Mouse (Mus musculus) C2C12 (cell line): Measurements from ENCODE around the gene Afdn. TPM values are rescaled to one million over a fixed set of nuclear protein-coding genes. Genes with fewer than 3 reads are reported as not detected.

Source experiments
- H3K27me3 ChIP-seq: one replicate; pipeline ENCODE4 v1.6.1; 2011; ENCODE audit not compliant: control insufficient read depth, insufficient read depth, insufficient read length
- H3K36me3 ChIP-seq: one replicate; pipeline ENCODE4 v1.6.1; 2011; ENCODE audit not compliant: control insufficient read depth, insufficient read depth
- H3K4me3 ChIP-seq: one replicate; pipeline ENCODE4 v1.5.1; 2011; ENCODE audit warnings: mild to moderate bottlenecking, control low read depth; ENCODE audit not compliant: poor library complexity, insufficient read depth, severe bottlenecking
- H3K79me2 ChIP-seq: one replicate; pipeline ENCODE4 v1.6.1; 2011; ENCODE audit not compliant: control insufficient read depth, insufficient read depth
- H3K79me3 ChIP-seq: one replicate; pipeline ENCODE4 v1.6.1; 2011; ENCODE audit warnings: low read depth, control low read depth
- H3ac ChIP-seq: one replicate; pipeline ENCODE3; 2011; ENCODE audit warnings: low read depth; ENCODE audit not compliant: control insufficient read depth, insufficient read length
- CEBPB ChIP-seq: IDR thresholded peaks from one replicate; pipeline ENCODE4 v1.6.1; 2011; ENCODE audit warnings: low read depth, mild to moderate bottlenecking, control low read depth, moderate library complexity
- CTCF ChIP-seq: IDR thresholded peaks from one replicate; pipeline ENCODE4 v1.5.1; 2011; ENCODE audit not compliant: control insufficient read depth, insufficient read depth, insufficient read length
- FOSL1 ChIP-seq: IDR thresholded peaks from one replicate; pipeline ENCODE4 v1.8.0; 2011; ENCODE audit warnings: mild to moderate bottlenecking, low read length; ENCODE audit not compliant: poor library complexity, insufficient read depth, severe bottlenecking
- MAX ChIP-seq: IDR thresholded peaks from one replicate; pipeline ENCODE4 v1.6.1; 2011; ENCODE audit warnings: mild to moderate bottlenecking, control low read depth
- MYOD1 ChIP-seq: IDR thresholded peaks from one replicate; pipeline ENCODE4 v1.6.1; 2011; ENCODE audit warnings: low read depth; ENCODE audit not compliant: control insufficient read depth, insufficient read length
- MYOG ChIP-seq: IDR thresholded peaks from one replicate; pipeline ENCODE4 v1.6.1; 2011; ENCODE audit not compliant: control insufficient read depth, insufficient read length; ENCODE audit errors: extremely low read depth
- USF1 ChIP-seq: IDR thresholded peaks from one replicate; pipeline ENCODE4 v1.6.1; 2011; ENCODE audit warnings: low read depth, mild to moderate bottlenecking, control low read depth, moderate library complexity
- polyA plus RNA-seq: library from polyadenylated mRNA; unstranded; fragments of >200 nt; fragmentation: generic; extraction: Trizol; gene quantifications from one replicate; pipeline ENCODE4 v1.2.1, GENCODE M21; 2012; ENCODE audit warnings: missing spikeins

Afdn gene
- polyA plus RNA-seq, 1 experiment = 21.0 TPM

- Histone ChIP-seq H3K27me3 (no peaks in the 10 kb centered on the region), H3K36me3 (no peaks in the 10 kb centered on the region)
Observed at GRCm38 (mm10) chr17:13797691-13798090, 37.4 kb downstream of the Afdn start.

GRCm38 (mm10) chr17:13802836-13803408 is 42.6 kb downstream of the Afdn start:
- peaks cover 31% of the 10 kb centered on the region for H3K79me2 ChIP-seq
- peaks cover 18% of the 10 kb centered on the region for H3K79me3 ChIP-seq
- TF ChIP-seq FOSL1 (no peak), MAX (no peak), CTCF (no peak), MYOD1 (no peak), CEBPB (no peak), USF1 (no peak), MYOG (no peak)
- H3K36me3 ChIP-seq = peaks cover 22% of the 10 kb centered on the region
- no peak overlapping the region for H3K4me3 ChIP-seq
- no peaks in the 10 kb centered on the region for H3K27me3 ChIP-seq
- H3ac ChIP-seq = no peak overlapping the region

More at GRCm38 (mm10) chr17:13797691-13798090, 37.4 kb downstream of the Afdn start:
- Histone ChIP-seq H3K4me3 (no peak overlapping the region), H3ac (no peak overlapping the region), H3K79me2 (peaks cover 61% of the 10 kb centered on the region), H3K79me3 (peaks cover 25% of the 10 kb centered on the region)
- no peak for TF ChIP-seq FOSL1
- TF ChIP-seq MYOG = no peak
- TF ChIP-seq CEBPB = no peak
- no peak for TF ChIP-seq MAX
- no peak for TF ChIP-seq MYOD1
- TF ChIP-seq CTCF = no peak
- no peak for TF ChIP-seq USF1

- Histone ChIP-seq H3K4me3 (no peak overlapping the region), H3K79me3 (peaks cover 8% of the 10 kb centered on the region), H3ac (no peak overlapping the region), H3K27me3 (no peaks in the 10 kb centered on the region), H3K79me2 (peaks cover 11% of the 10 kb centered on the region), H3K36me3 (peaks cover 27% of the 10 kb centered on the region)
- TF ChIP-seq MYOD1 = no peak
- TF ChIP-seq FOSL1 = no peak
- TF ChIP-seq MAX = no peak
- no peak for TF ChIP-seq MYOG
- TF ChIP-seq USF1 = no peak
- TF ChIP-seq CEBPB = no peak
- TF ChIP-seq CTCF = no peak
Observed at GRCm38 (mm10) chr17:13806016-13806415, 45.7 kb downstream of the Afdn start.

GRCm38 (mm10) chr17:13817789-13818188 is 57.5 kb downstream of the Afdn start:
- H3K79me3 ChIP-seq = no peaks in the 10 kb centered on the region
- no peaks in the 10 kb centered on the region for H3K79me2 ChIP-seq
- no peak overlapping the region for H3ac ChIP-seq
- peaks cover 17% of the 10 kb centered on the region for H3K36me3 ChIP-seq
- TF ChIP-seq CTCF (no peak), FOSL1 (no peak), MYOG (no peak), MYOD1 (no peak), CEBPB (no peak), MAX (no peak), USF1 (no peak)
- H3K4me3 ChIP-seq = no peak overlapping the region
- no peaks in the 10 kb centered on the region for H3K27me3 ChIP-seq

GRCm38 (mm10) chr17:13819342-13819741 is 59.0 kb downstream of the Afdn start:
- Histone ChIP-seq H3K36me3 (peaks cover 21% of the 10 kb centered on the region), H3K4me3 (no peak overlapping the region), H3K79me2 (no peaks in the 10 kb centered on the region), H3K27me3 (no peaks in the 10 kb centered on the region), H3ac (no peak overlapping the region), H3K79me3 (no peaks in the 10 kb centered on the region)
- no peak for TF ChIP-seq CEBPB
- no peak for TF ChIP-seq FOSL1
- no peak for TF ChIP-seq CTCF
- no peak for TF ChIP-seq MAX
- TF ChIP-seq MYOG = no peak
- TF ChIP-seq USF1 = no peak
- TF ChIP-seq MYOD1 = no peak

GRCm38 (mm10) chr17:13820676-13821075 is 60.3 kb downstream of the Afdn start:
- Histone ChIP-seq H3K4me3 (no peak overlapping the region), H3K27me3 (no peaks in the 10 kb centered on the region), H3K36me3 (peaks cover 21% of the 10 kb centered on the region), H3ac (no peak overlapping the region), H3K79me3 (no peaks in the 10 kb centered on the region), H3K79me2 (no peaks in the 10 kb centered on the region)
- no peak for TF ChIP-seq CTCF
- TF ChIP-seq CEBPB = no peak
- no peak for TF ChIP-seq MYOD1
- TF ChIP-seq USF1 = no peak
- no peak for TF ChIP-seq FOSL1
- TF ChIP-seq MYOG = no peak
